Mouse (Mus musculus) C3H10T1/2 (cell line): ENCODE measurements around the gene Scd4. TPM values are rescaled to one million over a fixed set of nuclear protein-coding genes. Genes with fewer than 3 reads are reported as not detected.

Experiments used
- polyA plus RNA-seq, 2 experiments: library from polyadenylated mRNA; unstranded; fragments of >200 nt; fragmentation: generic; extraction: Trizol; gene quantifications; one replicate each; pipeline ENCODE4 v1.2.1; 2012; ENCODE audit warnings: missing spikeins in 2 of 2

The Scd4 gene
- under 1 TPM; 0.05 to 0.30 TPM for polyA plus RNA-seq

GRCm38 (mm10) chr19:44332833-44333623 is at the start of gene Scd4:
Scd4 (plus strand) TSS chr19:44333092.

GRCm38 (mm10) chr19:44292941-44293768 is 39.7 kb upstream of the Scd4 start, which contains the start of gene Scd2:
Scd2 (plus strand) TSS chr19:44293674.

Other genes with a start within 250 kb of the Scd4 start
- 1 to 10 TPM in 1 of 2 experiments, under 1 TPM in 1; 0.41 to 7.2 TPM for gene Chuk, start 225.6 kb upstream of the Scd4 start, polyA plus RNA-seq
- gene Cwf19l1, start 197.2 kb upstream of the Scd4 start, polyA plus RNA-seq, result 10 to 100 TPM; 11.8 to 15.1 TPM
- 10 to 100 TPM; 25.3 to 56.9 TPM for gene Bloc1s2, start 186.6 kb upstream of the Scd4 start, polyA plus RNA-seq
- gene Pkd2l1, start 140.7 kb upstream of the Scd4 start, polyA plus RNA-seq, result under 1 TPM in 1 of 2 experiments, not detected in 1; 0.01 TPM
- under 1 TPM in 1 of 2 experiments, not detected in 1; 0.08 TPM for gene Scd3, start 129.8 kb upstream of the Scd4 start, polyA plus RNA-seq
- 100 to 1,000 TPM in 1 of 2 experiments, 10 to 100 TPM in 1; 23.2 to 157 TPM for gene Scd2, start 39.4 kb upstream of the Scd4 start, polyA plus RNA-seq
- 10 to 100 TPM in 1 of 2 experiments, 1 to 10 TPM in 1; 9.1 to 26.0 TPM for gene Scd1, start 74.8 kb downstream of the Scd4 start, polyA plus RNA-seq
- gene Wnt8b, start 160.4 kb downstream of the Scd4 start, polyA plus RNA-seq, result under 1 TPM in 1 of 2 experiments, not detected in 1; 0.04 TPM
- gene Sec31b, start 212.8 kb downstream of the Scd4 start, polyA plus RNA-seq, result under 1 TPM; 0.04 to 0.59 TPM
- gene Gm20538, start 219.7 kb downstream of the Scd4 start, polyA plus RNA-seq, result not detected
- 100 to 1,000 TPM; 518 to 899 TPM for gene Ndufb8, start 222.3 kb downstream of the Scd4 start, polyA plus RNA-seq
- 10 to 100 TPM in 1 of 2 experiments, 1 to 10 TPM in 1; 5.3 to 13.5 TPM for gene Hif1an, start 229.8 kb downstream of the Scd4 start, polyA plus RNA-seq